Mouse (Mus musculus): ENCODE measurements around the gene Acox3. TPM values are rescaled to one million over a fixed set of nuclear protein-coding genes. Genes with fewer than 3 reads are reported as not detected.

Acox3 gene
- 11.4 and 14.5 TPM in 2 replicates for polyA plus RNA-seq (2016; fragmentation: Nextera tagmentation; extraction: Ambion mirVana)

DNA sequence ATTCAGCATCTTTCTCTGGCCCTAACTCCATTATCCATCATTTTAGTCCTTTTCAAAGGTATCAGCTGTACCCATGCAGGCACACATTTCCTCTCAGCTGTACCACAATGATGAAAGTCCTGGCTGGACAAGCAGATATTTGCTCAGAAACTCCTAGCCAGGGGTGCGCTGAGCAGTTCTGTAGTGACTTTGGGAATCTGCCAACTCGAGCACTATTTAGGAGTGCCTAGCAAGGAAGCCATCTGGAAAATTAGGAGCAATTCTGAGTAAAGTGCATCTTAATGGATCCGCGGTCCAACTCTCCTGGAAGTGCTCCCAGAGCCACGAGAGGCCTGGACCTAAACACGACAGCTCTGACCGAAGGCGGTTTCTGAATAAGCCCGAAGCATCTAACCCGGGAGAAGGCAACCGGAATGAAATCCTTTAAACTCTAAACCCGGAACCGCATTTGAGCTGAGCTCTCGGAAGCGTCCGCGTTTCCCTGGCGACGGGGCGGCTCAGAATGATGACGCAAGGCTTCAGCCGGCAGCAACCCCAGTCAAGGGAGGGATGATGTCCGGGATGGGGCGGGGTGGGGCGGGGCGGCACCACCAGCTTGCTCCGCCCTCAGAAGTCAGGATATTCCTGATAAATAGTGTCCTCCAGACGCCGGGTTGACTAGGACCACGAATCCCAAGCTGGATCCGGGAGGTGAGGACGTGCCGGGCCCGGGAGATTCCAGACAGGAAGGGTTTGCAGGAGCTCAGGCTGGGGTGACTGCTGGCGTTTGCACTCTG lies at the start of gene Acox3:
Gene Acox3 (plus strand): TSS at position 596 of the 776 bp plus-strand sequence.
- WGBS: under 1% methylated on average over 35 of the region's 35 CpGs
- Histone ChIP-seq H3K27ac (no peak within 1 kb of the TSS), H3K4me2 (peak within 1 kb of the TSS; percentile 64), H3K36me3 (no peaks in the 10 kb centered on the region), H3K4me3 (replicated peaks) (peak within 1 kb of the TSS; percentile 62), H3K9ac (replicated peaks) (peak within 1 kb of the TSS; percentile 55), H3K9me3 (no peaks in the 10 kb centered on the region), H3K27me3 (peaks cover 7% of the 10 kb centered on the region; the same call in 1 of the 2 replicates), H3K4me1 (replicated peaks) (peaks cover 8% of the 10 kb centered on the region)
- peak; percentile 86 for ATAC-seq (ENCODE audit: insufficient number of reproducible peaks, insufficient read depth, low FRiP score, low TSS enrichment, low read depth)

DNA sequence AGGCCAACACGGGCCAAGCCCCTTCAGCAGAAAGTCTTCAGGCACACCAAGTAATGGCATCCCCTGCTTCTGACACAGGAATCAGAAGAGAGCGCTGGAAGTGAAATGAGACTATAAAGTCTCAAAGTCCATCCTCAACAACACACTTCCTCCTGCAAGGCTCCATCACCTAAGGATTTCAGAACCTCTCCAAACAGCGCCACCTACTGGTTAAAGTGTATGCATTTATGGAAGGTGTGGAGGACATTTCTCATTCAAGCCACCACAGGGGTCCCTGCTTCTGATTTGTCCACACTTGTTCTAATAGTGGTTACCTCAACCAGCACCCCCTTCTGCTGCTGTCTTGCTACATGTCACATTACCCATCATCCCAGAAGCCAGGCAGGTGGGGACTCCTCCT lies 46.6 kb upstream of the Acox3 start:
- WGBS: 68% methylated on average over 3 of the region's 3 CpGs
- Histone ChIP-seq H3K9me3 (no peaks in the 10 kb centered on the region), H3K27ac (no peak overlapping the region), H3K4me1 (replicated peaks) (peaks cover 12% of the 10 kb centered on the region), H3K4me3 (replicated peaks) (no peak overlapping the region), H3K27me3 (no peaks in the 10 kb centered on the region), H3K4me2 (no peak overlapping the region), H3K36me3 (no peaks in the 10 kb centered on the region), H3K9ac (replicated peaks) (no peak overlapping the region)
- no peak for ATAC-seq (ENCODE audit: insufficient number of reproducible peaks, insufficient read depth, low FRiP score, low TSS enrichment, low read depth)

DNA sequence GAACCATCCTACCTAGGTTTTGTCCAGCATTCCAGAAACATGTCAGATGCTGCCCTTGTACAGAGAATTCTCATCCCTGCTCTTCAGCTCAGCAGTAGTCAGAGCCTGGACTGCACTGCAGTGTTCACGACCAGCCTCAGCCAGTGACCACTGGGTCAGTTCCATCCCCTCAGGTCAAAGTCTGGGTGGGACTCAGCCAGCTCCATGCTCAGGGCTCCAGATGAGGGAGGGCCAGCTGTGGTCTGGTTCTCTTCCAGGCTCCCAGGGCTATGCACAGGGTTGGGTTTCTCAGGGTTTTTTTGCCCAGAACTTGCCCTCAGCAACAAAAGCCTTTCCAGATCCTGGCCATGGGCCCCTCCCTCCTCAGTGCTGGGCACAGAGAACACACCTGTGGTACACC lies 45.4 kb upstream of the Acox3 start:
- Histone ChIP-seq H3K27me3 (no peaks in the 10 kb centered on the region), H3K4me3 (replicated peaks) (no peak overlapping the region), H3K4me2 (no peak overlapping the region), H3K27ac (no peak overlapping the region), H3K9ac (replicated peaks) (no peak overlapping the region), H3K9me3 (no peaks in the 10 kb centered on the region), H3K4me1 (replicated peaks) (peaks cover 12% of the 10 kb centered on the region), H3K36me3 (no peaks in the 10 kb centered on the region)
- 73% methylated on average over 1 of the region's 1 CpGs for WGBS
- no peak for ATAC-seq (ENCODE audit: insufficient number of reproducible peaks, insufficient read depth, low FRiP score, low TSS enrichment, low read depth)

DNA sequence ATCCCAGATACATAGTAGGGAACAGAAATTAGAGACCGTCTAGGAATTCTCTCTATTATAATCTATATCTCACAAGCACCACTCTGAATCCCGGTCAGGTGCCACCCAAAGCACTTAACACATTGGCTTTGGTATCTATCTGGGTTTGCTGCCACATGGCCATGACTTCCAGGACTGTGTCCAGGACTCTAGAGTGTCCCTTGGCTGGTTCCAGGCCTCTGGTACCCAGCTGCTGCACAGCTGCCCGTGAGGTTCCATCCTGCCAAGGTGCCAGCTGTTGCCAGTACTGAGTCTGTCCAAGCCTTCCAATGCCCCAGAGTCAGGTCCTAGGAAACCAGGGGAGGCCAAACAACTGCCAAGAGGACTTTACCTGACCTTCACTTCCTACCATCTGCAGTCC lies 44.8 kb upstream of the Acox3 start:
- 84% methylated on average over 3 of the region's 3 CpGs for WGBS
- no peaks in the 10 kb centered on the region for H3K9me3 ChIP-seq
- no peak overlapping the region for H3K4me3 ChIP-seq (replicated peaks)
- H3K4me2 ChIP-seq: no peak overlapping the region
- H3K27ac ChIP-seq: no peak overlapping the region
- no peak for ATAC-seq (ENCODE audit: insufficient number of reproducible peaks, insufficient read depth, low FRiP score, low TSS enrichment, low read depth)
- H3K9ac ChIP-seq (replicated peaks): no peak overlapping the region
- H3K4me1 ChIP-seq (replicated peaks): peaks cover 12% of the 10 kb centered on the region
- H3K27me3 ChIP-seq: no peaks in the 10 kb centered on the region
- no peaks in the 10 kb centered on the region for H3K36me3 ChIP-seq

DNA sequence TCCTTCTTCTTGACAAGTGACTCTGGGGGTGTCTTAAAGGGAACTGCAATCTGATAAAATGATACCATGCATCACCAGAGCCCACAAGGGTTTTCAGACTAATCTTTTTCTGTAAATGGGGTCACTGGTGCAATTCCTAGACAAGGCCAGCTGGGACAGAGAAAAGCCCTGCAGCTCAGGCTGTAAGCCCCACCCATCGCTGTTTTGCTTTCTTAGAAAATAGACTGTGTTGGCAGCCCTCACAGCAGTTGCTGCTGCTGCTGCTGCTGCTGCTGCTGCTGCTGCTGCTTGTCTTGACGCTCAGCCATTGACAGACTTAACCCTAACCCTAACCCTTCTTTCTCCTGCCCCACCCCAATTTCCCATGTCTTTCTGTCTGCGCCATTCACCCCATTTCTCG lies 43.3 kb upstream of the Acox3 start:
- ATAC-seq (ENCODE audit: insufficient number of reproducible peaks, insufficient read depth, low FRiP score, low TSS enrichment, low read depth): no peak
- H3K36me3 ChIP-seq: no peaks in the 10 kb centered on the region
- no peak overlapping the region for H3K4me3 ChIP-seq (replicated peaks)
- H3K9ac ChIP-seq (replicated peaks): no peak overlapping the region
- no peak overlapping the region for H3K4me2 ChIP-seq
- no peaks in the 10 kb centered on the region for H3K27me3 ChIP-seq
- H3K9me3 ChIP-seq: no peaks in the 10 kb centered on the region
- H3K4me1 ChIP-seq (replicated peaks): peaks cover 12% of the 10 kb centered on the region
- H3K27ac ChIP-seq: no peak overlapping the region
- 74% methylated on average over 4 of the region's 4 CpGs for WGBS

DNA sequence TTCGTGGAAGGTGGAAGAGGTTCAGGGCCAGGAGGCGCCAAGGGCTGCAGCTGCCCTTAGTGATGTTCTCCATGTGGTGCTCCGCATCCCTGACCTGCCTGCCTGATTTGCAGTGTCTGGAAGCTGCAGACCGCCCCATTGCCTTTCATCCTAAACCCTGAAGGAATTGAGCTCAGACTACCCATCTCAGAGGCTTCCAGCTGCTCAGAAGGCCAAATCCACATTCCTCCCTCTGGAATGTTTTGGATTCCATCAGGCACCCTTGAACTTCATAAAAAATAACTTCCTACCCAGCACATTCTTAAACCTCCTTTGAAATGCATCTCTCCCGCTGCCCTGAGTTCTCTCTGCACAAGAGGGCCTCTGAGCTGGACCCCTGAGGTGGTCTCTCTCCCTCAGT lies 42.3 kb upstream of the Acox3 start:
- H3K27ac ChIP-seq: peak overlapping the region; percentile 56
- peaks cover 12% of the 10 kb centered on the region for H3K4me1 ChIP-seq (replicated peaks)
- H3K4me3 ChIP-seq (replicated peaks): no peak overlapping the region
- WGBS: 44% methylated on average over 5 of the region's 5 CpGs
- H3K36me3 ChIP-seq: no peaks in the 10 kb centered on the region
- H3K9me3 ChIP-seq: no peaks in the 10 kb centered on the region
- ATAC-seq (ENCODE audit: insufficient number of reproducible peaks, insufficient read depth, low FRiP score, low TSS enrichment, low read depth): no peak
- 0 out of 2 replicates have a peak overlapping the region, but pooled peaks have one; percentile 31 for H3K9ac ChIP-seq (replicated peaks)
- no peak overlapping the region for H3K4me2 ChIP-seq
- H3K27me3 ChIP-seq: peaks cover 4% of the 10 kb centered on the region; the same call in 1 of the 2 replicates

DNA sequence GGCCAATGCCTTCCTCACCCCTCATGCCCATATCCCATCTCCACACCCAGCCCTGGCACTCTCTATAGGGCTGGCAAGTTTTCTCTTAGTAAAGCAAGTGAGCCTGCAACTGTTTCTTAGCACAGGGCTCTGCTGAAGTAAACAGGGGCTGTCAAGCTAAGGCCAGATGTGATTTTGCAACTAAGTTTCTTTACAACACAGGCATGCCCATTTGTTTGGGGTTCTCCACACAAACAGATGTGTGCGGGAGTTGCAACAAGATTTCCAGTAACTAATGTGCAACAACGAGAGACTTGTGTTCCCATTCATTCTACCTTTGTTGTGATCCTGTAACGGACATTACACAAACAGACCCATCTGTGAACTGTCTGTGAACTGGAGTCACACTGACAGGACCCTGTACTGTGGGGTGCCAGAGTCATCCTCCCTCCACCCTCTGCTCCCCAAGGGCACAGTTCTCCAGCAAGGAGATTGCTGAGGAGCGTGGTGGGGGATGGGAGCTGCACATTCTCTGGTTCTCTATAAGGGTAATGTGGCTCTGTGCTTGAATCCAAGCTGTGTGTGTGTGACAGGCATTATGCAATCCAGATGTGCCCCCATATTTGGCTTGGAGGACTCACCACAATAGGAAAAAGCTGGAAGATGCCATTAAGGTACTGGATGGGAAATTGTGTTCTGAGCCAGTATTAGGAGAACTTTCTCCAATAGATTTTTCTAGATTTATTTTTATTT lies 41.6 kb upstream of the Acox3 start:
- Histone ChIP-seq H3K27me3 (peaks cover 4% of the 10 kb centered on the region; the same call in 1 of the 2 replicates), H3K27ac (peak overlapping the region; percentile 56), H3K4me1 (replicated peaks) (peaks cover 12% of the 10 kb centered on the region), H3K9me3 (no peaks in the 10 kb centered on the region), H3K9ac (replicated peaks) (0 out of 2 replicates have a peak overlapping the region, but pooled peaks have one; percentile 31), H3K4me2 (no peak overlapping the region), H3K4me3 (replicated peaks) (no peak overlapping the region), H3K36me3 (no peaks in the 10 kb centered on the region)
- 57% methylated on average over 4 of the region's 4 CpGs for WGBS
- ATAC-seq (ENCODE audit: insufficient number of reproducible peaks, insufficient read depth, low FRiP score, low TSS enrichment, low read depth): no peak

DNA sequence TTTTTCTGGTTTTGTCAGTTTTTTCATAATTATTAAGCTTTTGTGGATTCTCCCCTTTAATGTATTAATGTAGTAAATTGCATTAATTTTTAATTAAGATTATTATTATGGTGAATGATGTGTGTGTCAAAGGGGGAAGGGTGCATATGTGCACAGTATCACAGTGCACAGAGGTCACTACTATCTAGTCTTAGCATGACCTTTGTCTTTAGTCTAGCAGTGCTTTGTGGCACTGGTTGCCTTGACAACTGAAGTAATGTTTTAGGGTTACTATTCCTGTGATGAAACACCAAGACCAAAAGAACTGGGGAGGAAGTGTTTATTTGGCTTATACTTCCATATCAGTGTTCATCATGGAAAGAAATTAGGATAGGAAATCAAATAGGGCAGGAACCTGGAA lies 36.7 kb upstream of the Acox3 start:
- H3K4me2 ChIP-seq: no peak overlapping the region
- H3K9me3 ChIP-seq: no peaks in the 10 kb centered on the region
- no peaks in the 10 kb centered on the region for H3K36me3 ChIP-seq
- ATAC-seq (ENCODE audit: insufficient number of reproducible peaks, insufficient read depth, low FRiP score, low TSS enrichment, low read depth): no peak
- no peak overlapping the region for H3K4me3 ChIP-seq (replicated peaks)
- H3K27me3 ChIP-seq: peaks cover 4% of the 10 kb centered on the region; the same call in 1 of the 2 replicates
- H3K4me1 ChIP-seq (replicated peaks): no peaks in the 10 kb centered on the region
- H3K27ac ChIP-seq: no peak overlapping the region
- H3K9ac ChIP-seq (replicated peaks): no peak overlapping the region

DNA sequence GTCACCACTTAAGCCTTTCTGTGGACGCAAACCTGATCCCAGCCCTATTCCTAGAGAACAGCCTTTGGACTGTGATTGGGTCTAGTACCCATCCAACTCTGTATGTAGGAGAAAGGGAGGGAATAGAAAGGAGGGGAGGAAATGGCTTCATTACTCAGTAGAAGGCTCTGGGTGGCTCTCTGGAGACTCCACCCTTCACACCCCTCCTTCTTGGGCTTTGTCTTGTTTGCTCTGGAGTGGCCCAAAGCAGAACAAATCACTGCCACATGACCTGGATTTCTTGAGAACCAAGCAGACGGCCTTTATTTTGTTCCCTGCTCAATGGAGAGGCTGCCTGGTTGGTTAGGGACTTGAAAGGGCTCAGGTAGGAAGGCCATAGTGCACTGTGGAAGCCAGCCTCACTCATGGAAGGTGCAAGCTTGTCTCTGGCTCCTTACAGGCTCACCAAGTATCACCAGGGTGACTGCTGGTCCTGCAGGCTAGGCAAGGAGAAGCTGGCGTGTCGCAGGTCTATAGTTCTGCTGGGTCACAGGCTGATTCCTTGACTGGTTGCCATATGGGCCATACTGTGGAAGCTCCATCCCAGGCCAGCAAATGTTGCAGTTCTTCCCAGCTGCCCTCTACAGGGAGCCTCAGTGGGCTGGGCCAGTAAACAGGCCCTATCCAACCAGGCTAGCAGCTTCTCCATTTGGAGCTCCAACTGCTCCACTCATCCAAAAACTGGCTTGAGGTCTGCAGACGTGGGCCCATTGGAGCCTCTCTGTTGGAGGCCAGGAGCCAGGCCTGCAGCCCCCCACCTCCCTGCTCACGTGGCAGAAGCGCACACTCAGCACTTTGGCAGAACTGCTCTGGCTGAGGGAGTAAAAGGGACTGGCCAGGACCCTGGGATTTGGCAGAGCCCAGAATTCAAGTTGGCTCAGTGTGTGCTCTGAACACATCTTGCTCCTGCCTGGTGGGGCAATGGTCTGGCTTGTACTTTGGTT lies 30.7 kb upstream of the Acox3 start:
- Histone ChIP-seq H3K9ac (replicated peaks) (no peak overlapping the region), H3K27me3 (no peaks in the 10 kb centered on the region), H3K27ac (no peak overlapping the region), H3K4me2 (no peak overlapping the region), H3K4me3 (replicated peaks) (no peak overlapping the region), H3K9me3 (no peaks in the 10 kb centered on the region), H3K36me3 (peaks cover 22% of the 10 kb centered on the region), H3K4me1 (replicated peaks) (peaks cover 8% of the 10 kb centered on the region; the same call in 1 of the 2 replicates)
- 40% methylated on average over 7 of the region's 7 CpGs for WGBS
- no peak for ATAC-seq (ENCODE audit: insufficient number of reproducible peaks, insufficient read depth, low FRiP score, low TSS enrichment, low read depth)

DNA sequence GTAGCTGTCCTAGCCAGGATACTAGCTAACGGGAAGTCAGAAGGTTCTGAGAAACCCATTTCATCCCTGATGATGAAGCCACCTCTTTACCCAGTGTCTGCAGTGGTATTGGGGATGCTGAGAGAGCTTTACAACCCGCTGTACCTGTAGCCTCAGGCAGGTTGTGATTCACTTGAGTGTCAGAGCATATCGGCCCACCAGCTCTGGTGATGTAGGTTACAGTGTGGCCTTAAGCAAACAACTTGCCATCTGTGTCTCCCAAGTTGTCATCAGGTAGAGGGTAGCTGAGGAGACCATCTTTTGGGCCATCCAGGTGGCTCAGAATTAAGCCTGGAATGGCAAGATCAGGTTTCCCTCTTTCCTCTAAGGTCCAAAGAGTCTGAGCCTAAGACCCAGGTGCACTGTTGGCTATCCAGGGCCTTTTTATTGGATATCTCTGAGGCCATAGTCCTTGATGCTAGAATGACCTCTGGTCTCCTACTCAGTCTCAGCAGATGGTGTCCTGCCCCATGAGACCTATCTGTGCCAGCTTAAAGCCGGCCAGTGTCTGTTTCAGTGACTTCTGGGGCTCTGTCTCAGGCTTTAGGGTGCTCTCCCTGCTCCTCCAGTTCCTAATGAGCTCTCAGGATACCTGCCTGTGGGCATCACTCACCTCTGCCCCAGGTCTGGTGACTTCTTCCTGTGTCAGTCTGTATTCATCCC lies 29.9 kb upstream of the Acox3 start:
- no peaks in the 10 kb centered on the region for H3K9me3 ChIP-seq
- no peak overlapping the region for H3K9ac ChIP-seq (replicated peaks)
- 80% methylated on average over 4 of the region's 4 CpGs for WGBS
- peaks cover 30% of the 10 kb centered on the region for H3K36me3 ChIP-seq
- no peak overlapping the region for H3K4me3 ChIP-seq (replicated peaks)
- H3K4me2 ChIP-seq: no peak overlapping the region
- no peak for ATAC-seq (ENCODE audit: insufficient number of reproducible peaks, insufficient read depth, low FRiP score, low TSS enrichment, low read depth)
- H3K4me1 ChIP-seq (replicated peaks): peaks cover 8% of the 10 kb centered on the region; the same call in 1 of the 2 replicates
- no peak overlapping the region for H3K27ac ChIP-seq
- H3K27me3 ChIP-seq: no peaks in the 10 kb centered on the region

Measured in limb, embryonic 12.5 days (tissue).